Comparison of ENCODE assay signal across 9 mouse cellular contexts in the genomic region with DNA sequence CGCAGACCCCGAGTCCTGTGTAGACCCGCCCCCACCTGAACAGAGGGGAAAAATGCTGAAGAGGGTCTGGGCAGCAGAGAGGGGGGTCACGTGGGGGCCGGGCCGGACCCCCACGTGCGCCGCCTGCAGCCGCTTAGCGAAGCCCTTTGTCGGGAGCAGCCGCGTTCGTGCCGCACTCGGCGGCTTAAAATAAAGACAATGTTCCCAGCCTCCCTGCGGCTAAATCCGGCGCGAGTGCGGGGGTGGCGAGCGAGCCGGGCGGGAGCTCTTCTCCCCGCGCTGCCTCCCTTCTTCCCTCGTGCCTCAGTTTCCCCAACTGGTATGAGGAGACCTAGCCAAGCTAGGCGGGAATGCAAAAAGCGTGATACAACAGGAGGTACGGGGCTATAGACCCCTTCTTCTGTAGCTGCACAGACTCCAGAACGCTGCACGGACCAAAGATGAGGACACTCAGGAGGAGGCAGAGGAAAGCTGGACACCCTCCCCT. TPM values are rescaled to one million over a fixed set of nuclear protein-coding genes. Genes with fewer than 3 reads are reported as not detected.
DNase-seq lines count a peak whose midpoint lies in the region; ATAC-seq lines count a peak whose summit lies in the region.
"Had no signal": no experiment of that assay in that cellular context is flagged by ENCODE, and none has a peak within 500 bp of the region (broad histone marks: within the 10 kb centered on the region; RNA-seq: fewer than 3 reads in every experiment).

No protein-coding gene starts in this region.

- H3K4me2 ChIP-seq in neural tube, embryonic 15.5 days: peak overlapping the region; percentile 95

- DNase-seq in kidney, postnatal 10 days: peak; percentile 35
- no peak for DNase-seq in kidney, postnatal 25 days
- peak; percentile 75 for DNase-seq in embryonic facial prominence, embryonic 10.5 days (ENCODE audit: low spot score)
- peak; percentile 30 for DNase-seq in heart, postnatal 4 days
- peak; percentile 68 for DNase-seq in limb, embryonic 10.5 days (ENCODE audit: low spot score)
- DNase-seq in T-cell, adult 2 months (ENCODE audit: low spot score): no peak
- no peak for DNase-seq in cerebellum, adult 18-20 months

- ATAC-seq in neural tube, embryonic 15.5 days (ENCODE audit: low FRiP score): peak; percentile 72

- H3K9me3 ChIP-seq in embryonic facial prominence, embryonic 10.5 days: no peaks in the 10 kb centered on the region
- H3K9me3 ChIP-seq in limb, embryonic 10.5 days (replicated peaks): no peaks in the 10 kb centered on the region
- H3K9me3 ChIP-seq in neural tube, embryonic 15.5 days (replicated peaks): no peaks in the 10 kb centered on the region

- WGBS in embryonic facial prominence, embryonic 10.5 days: 2% methylated on average over 35 of the region's 35 CpGs
- 3% methylated on average over 35 of the region's 35 CpGs for WGBS in limb, embryonic 10.5 days
- WGBS in neural tube, embryonic 15.5 days: under 1% methylated on average over 35 of the region's 35 CpGs

- no peaks in the 10 kb centered on the region for H3K36me3 ChIP-seq in embryonic facial prominence, embryonic 10.5 days (replicated peaks)
- H3K36me3 ChIP-seq in limb, embryonic 10.5 days: no peaks in the 10 kb centered on the region
- no peaks in the 10 kb centered on the region for H3K36me3 ChIP-seq in neural tube, embryonic 15.5 days

- peak overlapping the region; percentile 63 for H3K4me3 ChIP-seq in embryonic facial prominence, embryonic 10.5 days
- H3K4me3 ChIP-seq in limb, embryonic 10.5 days: peak overlapping the region; percentile 55
- H3K4me3 ChIP-seq in neural tube, embryonic 15.5 days (replicated peaks): peak overlapping the region; percentile 48
- H3K4me3 ChIP-seq: myocyte had no signal

- H3K27me3 ChIP-seq in embryonic facial prominence, embryonic 10.5 days (replicated peaks; ENCODE audit: low read depth, poor library complexity, severe bottlenecking): peaks cover 48% of the 10 kb centered on the region
- peaks cover 35% of the 10 kb centered on the region for H3K27me3 ChIP-seq in limb, embryonic 10.5 days (ENCODE audit: low read depth, poor library complexity, severe bottlenecking)
- H3K27me3 ChIP-seq in neural tube, embryonic 15.5 days (replicated peaks): no peaks in the 10 kb centered on the region; the same call in 1 of the 2 replicates

- peaks cover 29% of the 10 kb centered on the region for H3K4me1 ChIP-seq in embryonic facial prominence, embryonic 10.5 days
- H3K4me1 ChIP-seq in limb, embryonic 10.5 days: peaks cover 18% of the 10 kb centered on the region
- peaks cover 14% of the 10 kb centered on the region for H3K4me1 ChIP-seq in neural tube, embryonic 15.5 days

- peak overlapping the region; percentile 62 for H3K9ac ChIP-seq in neural tube, embryonic 15.5 days (replicated peaks)

- H3K27ac ChIP-seq in embryonic facial prominence, embryonic 10.5 days (replicated peaks): peak overlapping the region; percentile 85
- H3K27ac ChIP-seq in limb, embryonic 10.5 days: peak overlapping the region; percentile 83
- peak overlapping the region; percentile 63 for H3K27ac ChIP-seq in neural tube, embryonic 15.5 days (replicated peaks)

RNA-seq across cellular contexts. Expression of a gene that starts 1.7 kb away (rescaled TPM):
- 0.04 and 0.09 TPM in 2 replicates for polyA plus RNA-seq in embryonic facial prominence, embryonic 10.5 days (2016; fragmentation: Nextera tagmentation; extraction: Ambion mirVana)
- not detected for total RNA-seq in heart, postnatal 4 days (2021)
- polyA plus RNA-seq in limb, embryonic 10.5 days (2016; fragmentation: Nextera tagmentation; extraction: Ambion mirVana): 0.10 TPM in 1 of 2 replicates, not detected in the other
- polyA plus RNA-seq in neural tube, embryonic 15.5 days (2015; fragmentation: Nextera tagmentation; extraction: Ambion mirVana): 0.35 and 0.70 TPM in 2 replicates
- polyA plus RNA-seq: myocyte had no signal

RNA-seq across cellular contexts. Expression of a gene that starts 44.0 kb away (rescaled TPM):
- polyA plus RNA-seq in embryonic facial prominence, embryonic 10.5 days (2016; fragmentation: Nextera tagmentation; extraction: Ambion mirVana): 0.10 and 0.24 TPM in 2 replicates
- total RNA-seq in heart, postnatal 4 days (2021): not detected
- not detected in 2 replicates for polyA plus RNA-seq in limb, embryonic 10.5 days (2016; fragmentation: Nextera tagmentation; extraction: Ambion mirVana)
- polyA plus RNA-seq in neural tube, embryonic 15.5 days (2015; fragmentation: Nextera tagmentation; extraction: Ambion mirVana): 0.82 and 1.8 TPM in 2 replicates
- polyA plus RNA-seq: myocyte had no signal

Comparison
In these comparisons a context has a peak if more than half of its experiments do, and no peak if none do; other contexts are left out.
1. DNase-seq: peak in kidney, postnatal 10 days (single experiment), embryonic facial prominence, embryonic 10.5 days (single experiment), heart, postnatal 4 days (single experiment) and limb, embryonic 10.5 days (single experiment); none in kidney, postnatal 25 days (0 of 2), T-cell, adult 2 months (single experiment) and cerebellum, adult 18-20 months (0 of 2).
2. Peak in every context shown above with its lines, with median percentiles within 50 percentile points of each other: H3K27ac ChIP-seq and H3K4me3 ChIP-seq.